Mouse (Mus musculus): ENCODE measurements around the gene Mgat4b. TPM values are rescaled to one million over a fixed set of nuclear protein-coding genes. Genes with fewer than 3 reads are reported as not detected.

The Mgat4b gene
- polyA plus RNA-seq, 1 experiment: 47.4 TPM

Other genes with a start within 250 kb of the Mgat4b start
- gene Rnf130, start 185.5 kb upstream of the Mgat4b start, polyA plus RNA-seq (2012; rRNA removed): 64.3 and 69.6 TPM in 2 replicates
- gene Tbc1d9b, start 79.5 kb upstream of the Mgat4b start, polyA plus RNA-seq (2012; rRNA removed): 36.3 and 45.8 TPM in 2 replicates
- gene Mrnip, start 36.4 kb upstream of the Mgat4b start, polyA plus RNA-seq (2012; rRNA removed): 8.7 and 11.5 TPM in 2 replicates
- 317 and 373 TPM in 2 replicates for gene Sqstm1, start 63 bp upstream of the Mgat4b start, polyA plus RNA-seq (2012; rRNA removed)
- 16.8 and 36.1 TPM in 2 replicates for gene Ltc4s, start 27.7 kb downstream of the Mgat4b start, polyA plus RNA-seq (2012; rRNA removed)
- 12.2 and 15.2 TPM in 2 replicates for gene Maml1, start 81.4 kb downstream of the Mgat4b start, polyA plus RNA-seq (2012; rRNA removed)
- 177 and 247 TPM in 2 replicates for gene Canx, start 114.8 kb downstream of the Mgat4b start, polyA plus RNA-seq (2012; rRNA removed)
- 0.12 and 0.25 TPM in 2 replicates for gene Cby3, start 143.6 kb downstream of the Mgat4b start, polyA plus RNA-seq (2012; rRNA removed)
- 251 and 299 TPM in 2 replicates for gene Hnrnph1, start 166.1 kb downstream of the Mgat4b start, polyA plus RNA-seq (2012; rRNA removed)
- 27.2 and 29.3 TPM in 2 replicates for gene Rufy1, start 220.2 kb downstream of the Mgat4b start, polyA plus RNA-seq (2012; rRNA removed)

All from urinary bladder, adult 2 months (tissue).